Mouse (Mus musculus) olfactory bulb, adult 2 months (tissue): ENCODE measurements around the gene Fbn1.

Source experiments
- CTCF ChIP-seq: fragments of 200-500 bp; IDR thresholded peaks from 2 replicates; pipeline ENCODE4 v1.5.1; 2012; ENCODE audit warnings: low read depth, mild to moderate bottlenecking, low read length, moderate library complexity; ENCODE audit not compliant: insufficient read depth
- POLR2A ChIP-seq: fragments of 200-500 bp; IDR thresholded peaks from 2 replicates; pipeline ENCODE4 v1.6.1; 2012; ENCODE audit warnings: mild to moderate bottlenecking, low read depth, low read length, moderate library complexity; ENCODE audit not compliant: insufficient read depth

- TF ChIP-seq POLR2A (no peak), CTCF (no peak)
Observed at GRCm38 (mm10) chr2:125380086-125380485, 127.7 kb downstream of the Fbn1 start.
